Mouse (Mus musculus) embryo, embryonic 9.5 days (tissue): ENCODE results near the gene Soga1.

Experiments
- DNase-seq: peaks from one replicate; pipeline ENCODE4 v3.0.0-alpha.2; 2017; ENCODE audit errors: extremely low spot score

The Soga1 gene

DNA sequence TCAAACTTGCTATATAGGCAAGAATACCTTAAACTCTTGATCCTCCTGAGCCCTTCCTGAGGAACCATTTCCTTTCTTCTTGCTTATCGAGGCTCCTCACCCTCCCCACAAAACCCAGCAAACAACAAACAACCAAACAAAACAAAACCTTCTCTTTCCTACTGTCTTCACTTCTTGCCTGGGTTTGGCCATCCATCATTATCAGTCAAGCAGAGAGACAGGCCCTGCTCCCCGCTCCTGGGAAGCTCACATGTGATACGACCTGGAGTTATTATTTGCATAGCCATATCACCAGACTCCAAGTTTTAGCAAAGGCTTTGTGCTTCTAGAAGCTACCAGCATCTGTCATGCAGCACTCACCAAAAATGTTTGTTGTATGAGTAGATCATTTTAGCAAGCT, 91.7 kb downstream of the Soga1 start:
- DNase-seq, result no peak

DNA sequence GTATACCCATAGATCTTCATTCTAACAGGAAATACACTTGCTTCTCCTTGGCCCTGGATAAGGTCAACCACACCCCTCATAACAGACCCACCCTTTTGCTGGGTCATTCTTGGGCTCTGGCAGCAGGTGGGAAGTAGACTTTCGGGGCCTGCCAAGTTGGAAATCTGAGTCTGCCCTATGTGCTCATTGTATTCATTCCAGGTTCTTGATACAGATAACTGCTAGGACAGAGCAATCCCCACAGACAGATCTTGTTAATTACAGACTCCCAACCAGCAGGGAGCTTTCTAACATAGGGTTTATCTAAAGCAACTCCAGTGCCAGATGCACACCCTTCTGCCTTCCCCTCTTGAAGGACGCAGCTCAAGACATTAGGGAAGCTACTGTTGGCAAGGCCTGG, 96.2 kb downstream of the Soga1 start:
- no peak for DNase-seq

DNA sequence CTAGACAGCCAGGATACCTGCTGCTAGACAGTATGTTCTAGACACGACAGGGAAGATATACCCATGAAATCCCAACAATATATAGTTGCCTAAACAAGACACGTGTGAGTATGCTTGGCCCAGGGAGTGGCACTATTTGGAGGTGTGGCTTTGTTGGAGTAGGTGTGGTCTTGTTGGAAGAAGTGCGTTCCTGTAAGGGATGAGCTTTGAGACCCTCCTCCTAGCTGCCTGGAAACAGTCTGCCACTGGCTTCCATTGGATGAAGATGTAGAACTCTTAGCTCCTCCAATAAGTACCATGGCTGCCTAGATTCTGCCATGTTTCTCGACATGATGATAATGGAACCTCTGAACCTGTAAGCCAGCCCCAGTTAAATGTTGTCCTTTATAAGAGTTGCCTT, 97.8 kb downstream of the Soga1 start:
- no peak for DNase-seq

DNA sequence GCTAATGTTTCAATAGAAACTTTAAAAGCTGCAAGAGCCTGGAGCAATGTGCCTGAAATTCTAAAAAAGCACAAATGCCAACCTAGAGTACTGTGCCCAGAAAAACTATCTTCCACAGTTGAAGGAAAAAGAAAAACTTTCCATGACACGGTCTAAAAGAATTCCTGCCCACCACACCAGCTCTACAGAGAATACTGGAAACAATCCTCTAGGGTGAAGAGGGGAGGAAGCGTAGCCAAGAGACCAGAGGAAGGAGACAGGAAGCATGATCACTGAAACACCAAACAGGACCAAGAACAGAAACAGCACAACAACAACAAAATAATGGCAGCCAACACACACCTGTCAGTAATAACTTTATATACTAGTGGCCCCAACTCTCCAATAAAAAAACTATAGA, 99.0 kb downstream of the Soga1 start:
- DNase-seq, result no peak

DNA sequence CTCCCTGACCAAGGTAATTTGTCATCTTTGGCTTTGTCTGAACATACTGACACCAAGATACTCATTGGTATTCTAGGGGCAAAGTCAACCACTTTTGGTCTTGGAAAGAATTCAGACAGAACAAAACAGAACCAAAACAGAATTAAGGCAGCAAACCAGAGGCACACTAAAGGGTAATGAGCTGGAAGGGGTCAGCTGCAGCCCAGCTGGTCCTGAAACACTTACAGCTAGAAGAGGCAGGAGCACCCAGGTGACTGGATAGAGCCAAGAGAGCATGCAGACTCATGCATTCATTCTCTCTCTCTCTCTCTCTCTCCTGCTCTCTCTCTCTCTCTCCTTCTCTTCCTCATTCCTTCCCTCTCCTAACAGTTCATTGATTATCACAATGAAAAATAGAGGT, 102.3 kb downstream of the Soga1 start:
- no peak for DNase-seq

DNA sequence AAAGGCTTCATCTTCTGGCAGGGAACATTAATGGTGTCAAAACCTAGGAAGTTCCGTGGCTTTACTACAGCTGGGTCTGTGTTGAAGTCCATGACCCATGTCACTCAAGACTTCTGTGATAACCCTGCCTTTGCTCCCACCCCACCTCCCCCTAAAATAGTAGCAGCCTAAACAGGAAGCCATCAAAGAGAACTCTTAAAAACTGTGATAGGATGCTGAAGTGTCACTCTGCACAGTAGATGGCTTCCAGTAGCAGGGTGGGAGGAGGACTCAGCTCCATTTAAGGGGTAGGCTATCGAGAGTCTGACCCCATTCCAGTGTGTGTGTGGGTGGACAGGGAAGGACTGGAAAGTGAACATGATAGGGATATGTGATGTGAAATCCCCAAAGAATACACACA, 104.1 kb downstream of the Soga1 start:
- DNase-seq, result no peak

DNA sequence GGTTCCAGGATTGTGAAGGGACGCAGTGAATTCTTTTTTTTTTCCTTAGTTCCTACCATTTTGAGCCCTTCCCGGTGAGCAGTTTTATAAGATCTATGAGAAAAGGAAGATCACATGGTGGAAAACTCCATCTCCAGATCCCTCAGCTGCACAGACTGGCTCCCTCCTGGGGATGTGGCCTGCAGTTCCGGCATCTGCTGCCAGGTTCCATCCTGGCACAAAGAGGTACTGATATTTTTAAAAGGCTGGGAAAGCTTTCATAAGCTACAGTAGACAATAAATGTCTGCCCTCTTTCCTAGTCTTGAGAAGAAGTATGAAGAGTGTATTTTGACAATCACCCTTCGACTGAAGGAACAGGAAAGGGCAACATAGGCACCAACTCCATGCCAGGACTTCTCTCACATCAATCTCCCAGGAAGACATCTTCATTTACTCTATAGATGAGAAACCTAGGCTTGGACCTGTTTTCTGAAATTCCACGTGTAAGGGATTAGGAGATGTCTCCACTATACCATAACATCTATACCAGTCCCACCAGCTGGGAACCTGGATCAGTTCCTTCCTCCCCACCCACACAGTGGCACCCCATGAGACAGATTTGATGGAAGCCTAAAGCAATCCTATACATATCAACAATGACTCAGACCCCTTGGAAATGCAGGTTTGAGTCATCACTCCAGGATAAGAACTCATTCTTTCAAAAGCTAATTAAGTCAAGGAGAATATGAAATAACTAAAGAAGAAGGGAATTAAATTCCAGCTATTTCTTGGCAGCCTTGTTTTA, 105.5 kb downstream of the Soga1 start:
- DNase-seq, result no peak

DNA sequence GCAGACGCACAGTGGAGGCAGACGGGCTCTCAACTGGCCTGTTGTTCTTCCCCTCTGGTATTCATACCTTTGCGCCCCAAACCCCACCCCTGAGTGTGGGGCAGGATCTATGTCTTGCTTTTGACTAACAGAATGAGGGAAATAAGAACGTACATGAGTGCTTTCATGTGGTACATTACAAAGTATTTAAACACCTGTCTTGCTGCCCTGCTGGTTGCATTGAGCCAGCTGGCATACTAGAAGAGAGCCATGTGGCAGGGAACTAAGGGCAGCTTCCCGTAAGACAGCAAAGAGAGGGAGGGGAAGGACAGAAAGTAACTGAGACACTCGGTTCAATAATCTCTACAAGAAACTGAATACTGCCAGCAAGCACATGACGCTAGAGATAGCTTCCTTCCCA, 108.8 kb downstream of the Soga1 start:
- no peak for DNase-seq

DNA sequence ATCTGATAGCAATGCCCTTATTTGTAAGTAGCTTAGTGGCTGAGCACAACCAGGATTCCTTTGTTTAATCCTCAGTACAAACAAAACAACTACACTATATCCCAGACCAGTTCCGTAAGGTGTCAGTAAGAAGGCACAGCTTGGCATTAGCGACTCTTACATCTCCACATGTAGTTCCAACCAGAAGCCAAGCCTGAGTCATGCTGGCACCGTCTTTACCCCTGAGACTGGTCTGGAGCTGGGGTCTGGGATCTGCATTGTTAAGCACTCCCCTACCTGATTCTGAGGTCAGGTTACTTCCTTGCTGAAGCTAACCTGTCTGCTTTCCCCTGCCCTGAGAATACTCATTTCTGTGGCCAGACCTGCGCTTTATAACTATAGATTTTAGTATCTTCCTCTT, 110.6 kb downstream of the Soga1 start:
- DNase-seq, result no peak

DNA sequence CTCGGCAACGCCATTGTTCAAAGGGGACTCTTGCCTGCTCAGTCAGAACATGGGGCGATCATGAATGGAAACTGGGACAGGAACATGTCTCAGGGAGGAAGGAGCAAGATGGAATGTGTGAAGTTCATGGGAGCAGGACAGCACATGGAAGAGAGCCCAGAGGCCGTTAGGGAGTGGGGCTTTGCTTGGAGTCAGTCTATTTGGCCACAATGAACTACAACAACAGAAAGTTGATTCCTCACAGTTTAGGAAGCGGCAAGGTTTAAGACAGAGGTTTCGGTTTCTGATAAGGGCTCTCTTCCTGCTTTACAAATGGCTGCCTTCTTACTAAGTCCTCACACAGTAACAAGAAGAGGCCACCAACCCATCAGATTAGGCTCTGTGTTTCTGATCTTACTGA, 111.7 kb downstream of the Soga1 start:
- DNase-seq, result no peak
